Mouse (Mus musculus): Measurements from ENCODE around the gene Mfsd12. TPM values are rescaled to one million over a fixed set of nuclear protein-coding genes. Genes with fewer than 3 reads are reported as not detected.
A peak's percentile ranks its signal among the peaks of the same experiment; 100 is the strongest.

Gene Mfsd12
- total RNA-seq, 2 experiments from 2014 or later, result 3.7 to 4.0 TPM

DNA sequence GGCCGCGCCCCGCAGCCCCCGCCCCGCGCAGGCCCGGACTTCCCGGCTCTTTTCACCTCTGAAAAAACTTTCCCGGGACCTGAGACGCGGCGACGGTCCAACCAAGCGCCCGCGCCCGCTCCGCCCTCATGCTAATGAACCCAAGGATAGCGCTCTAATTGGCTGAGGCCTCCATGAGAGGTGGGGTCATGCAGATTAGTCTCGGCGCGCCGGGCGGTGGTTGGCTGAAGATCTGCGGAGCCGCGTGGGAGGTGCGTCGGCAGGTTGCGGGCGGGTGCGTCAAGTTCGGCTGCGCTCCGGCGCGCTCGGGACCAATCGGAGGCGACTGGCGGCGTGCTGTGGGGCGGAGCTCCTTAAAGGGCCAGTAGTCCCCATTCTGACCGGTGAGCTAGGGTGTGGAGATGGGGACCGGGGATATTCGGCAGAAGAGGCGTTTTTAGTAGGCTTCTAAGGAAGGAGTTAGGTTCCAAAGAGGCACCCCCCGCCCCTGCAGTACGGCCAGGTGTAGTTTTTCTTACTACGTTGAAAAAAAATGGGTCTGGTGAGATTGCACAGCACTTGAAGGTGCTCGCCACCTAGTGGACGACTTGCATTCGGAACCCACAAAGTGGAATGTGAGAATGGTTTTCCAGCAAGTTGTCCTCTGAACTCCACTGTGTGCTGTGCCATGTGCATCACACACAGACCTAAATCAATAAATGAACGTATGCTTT is 6.8 kb upstream of the Mfsd12 start, which contains the start of gene Hmg20b:
TSS of gene Hmg20b (minus strand) at position 130 of the 713 bp plus-strand sequence.
- peak; percentile 100 for DNase-seq
- intact Hi-C loops (cut with DNase I; ENCODE audit: low total_unique reads), result loop anchor here (5.0 kb wide), 1 partner anchor 63 kb away; no protein-coding TSS in a partner anchor

DNA sequence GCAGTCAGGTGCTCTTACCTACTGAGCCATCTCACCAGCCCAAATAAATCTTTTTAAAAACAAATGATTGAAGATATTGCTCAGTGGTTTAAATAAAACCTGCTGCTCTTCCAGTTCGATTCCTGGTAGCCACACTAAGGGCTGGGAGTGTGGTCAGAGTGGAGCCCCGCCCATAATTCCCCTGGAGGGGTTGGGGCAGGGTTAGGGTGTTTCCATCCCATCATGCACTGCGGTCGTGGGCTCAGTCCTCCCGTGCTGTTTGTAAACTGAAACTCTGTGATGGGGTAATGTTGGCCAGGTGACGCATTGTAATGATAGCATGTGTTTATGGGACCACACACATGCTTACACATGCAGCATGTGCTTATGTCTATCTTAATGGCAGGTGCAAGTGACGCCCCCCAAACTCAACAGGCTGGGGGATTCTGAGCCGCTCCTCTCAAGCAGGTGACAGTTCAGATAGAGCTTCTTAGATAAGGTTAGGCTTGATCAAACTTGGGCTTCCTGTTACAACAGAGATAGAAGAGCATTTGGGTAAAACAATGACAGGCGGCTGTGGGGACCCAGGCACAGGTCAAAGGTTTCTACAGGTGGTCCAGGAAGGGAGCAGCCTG is 5.5 kb upstream of the Mfsd12 start:
- no peak for DNase-seq
- intact Hi-C loops (cut with DNase I; ENCODE audit: low total_unique reads), result loop anchor here (5.0 kb wide), 1 partner anchor 64 kb away; no protein-coding TSS in a partner anchor

DNA sequence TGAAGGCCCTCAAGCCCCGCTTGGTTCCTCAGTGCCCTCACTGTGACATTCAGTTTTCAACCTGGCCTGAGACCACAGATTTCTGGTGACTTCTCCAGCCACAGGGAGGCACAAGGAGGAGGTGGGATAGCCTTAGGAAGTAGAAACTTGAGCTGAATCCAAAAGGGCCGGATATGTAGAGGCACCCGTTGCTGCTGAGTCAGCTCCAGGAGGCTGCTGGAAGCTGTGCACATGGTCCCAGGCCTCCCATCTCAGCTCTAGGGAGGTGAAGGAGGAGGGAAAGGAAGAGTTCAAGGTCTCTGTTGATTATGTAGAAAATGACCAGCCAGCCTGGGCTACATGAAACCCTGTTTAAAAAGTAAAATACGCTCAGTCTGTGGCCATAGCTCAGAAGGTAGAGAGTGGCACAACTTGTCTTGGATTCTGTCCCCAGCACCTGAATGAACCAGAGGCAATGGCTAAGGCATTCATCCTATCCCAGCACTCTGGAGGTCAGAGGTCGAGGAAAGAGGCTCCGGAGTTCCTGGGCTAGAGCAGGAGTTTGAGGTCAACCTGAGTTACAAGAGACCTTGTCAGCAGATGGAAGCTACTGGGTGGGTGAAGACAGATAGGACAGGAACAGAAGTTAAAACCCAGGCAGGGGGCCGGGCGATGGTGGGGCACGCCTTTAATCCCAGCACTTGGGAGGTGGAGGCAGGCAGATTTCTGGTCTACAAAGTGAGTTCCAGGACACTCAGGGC is 2.4 kb upstream of the Mfsd12 start:
- intact Hi-C loops (cut with DNase I; ENCODE audit: low total_unique reads), result loop anchor here (5.0 kb wide), 1 partner anchor 68 kb away; no protein-coding TSS in a partner anchor
- DNase-seq, result no peak

GRCm38 (mm10) chr10:81355533-81355932 is 1.8 kb upstream of the Mfsd12 start:
- intact Hi-C loops (cut with DNase I; ENCODE audit: low total_unique reads), result no loop called here
- no peak for DNase-seq

GRCm38 (mm10) chr10:81356352-81356990 is 820 bp upstream of the Mfsd12 start:
- intact Hi-C loops (cut with DNase I; ENCODE audit: low total_unique reads), result no loop called here
- no peak for DNase-seq

GRCm38 (mm10) chr10:81358209-81358608 is 918 bp downstream of the Mfsd12 start:
- no peak for DNase-seq
- intact Hi-C loops (cut with DNase I; ENCODE audit: low total_unique reads), result no loop called here

- intact Hi-C loops (cut with DNase I; ENCODE audit: low total_unique reads), result no loop called here
- DNase-seq, result no peak
Observed at GRCm38 (mm10) chr10:81358841-81359240, 1.6 kb downstream of the Mfsd12 start.

GRCm38 (mm10) chr10:81360721-81361120 is 3.4 kb downstream of the Mfsd12 start:
- intact Hi-C loops (cut with DNase I; ENCODE audit: low total_unique reads), result no loop called here
- no peak for DNase-seq

GRCm38 (mm10) chr10:81362336-81362949 is 5.2 kb downstream of the Mfsd12 start:
- DNase-seq, result no peak
- intact Hi-C loops (cut with DNase I; ENCODE audit: low total_unique reads), result no loop called here

DNA sequence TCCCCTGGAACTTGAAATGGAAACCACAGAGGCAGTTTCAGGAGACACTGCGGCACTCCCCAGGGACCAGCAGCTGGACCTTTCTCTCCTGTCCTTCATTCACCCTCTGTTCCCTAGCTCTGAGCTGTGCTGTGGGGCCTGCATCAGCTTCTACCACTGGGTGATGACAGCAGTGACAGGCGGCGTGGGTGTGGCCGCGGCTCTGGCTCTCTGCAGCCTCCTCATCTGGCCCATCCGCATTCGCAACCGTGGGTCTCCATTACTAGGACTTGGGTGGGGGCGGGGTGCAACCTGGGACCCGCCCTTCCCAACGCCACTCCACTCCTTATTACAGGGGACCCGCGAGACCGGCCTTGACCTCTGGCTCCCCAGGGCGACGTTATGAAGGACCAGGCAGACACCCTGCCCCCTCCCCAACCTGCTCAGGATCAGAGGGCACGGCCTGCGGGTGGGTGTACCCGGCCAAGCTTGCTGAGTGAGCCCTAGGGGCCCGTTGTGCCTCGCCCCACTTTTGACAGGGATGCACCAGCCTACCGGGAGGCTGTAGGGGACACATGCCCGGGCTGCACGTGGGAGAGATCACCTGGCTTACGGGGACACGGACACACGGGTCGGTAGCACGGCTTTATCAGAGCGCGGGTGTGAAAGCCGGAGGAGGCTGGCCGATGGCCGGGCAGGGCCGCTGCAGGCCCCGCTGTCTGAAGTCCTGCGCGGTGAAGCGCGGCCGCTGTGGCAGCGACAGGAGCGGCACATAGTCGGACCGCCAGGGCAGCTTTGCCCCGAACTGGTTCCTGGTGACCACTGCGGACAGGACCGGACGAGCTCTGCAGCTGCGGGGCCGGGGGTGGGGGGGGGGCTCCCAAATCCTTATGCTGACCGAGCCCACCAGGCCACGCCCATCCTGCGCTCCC is 6.4 kb downstream of the Mfsd12 start:
- intact Hi-C loops (cut with DNase I; ENCODE audit: low total_unique reads), result no loop called here
- no peak for DNase-seq

GRCm38 (mm10) chr10:81364666-81365065 is 7.4 kb downstream of the Mfsd12 start:
- peak; percentile 50 for DNase-seq
- intact Hi-C loops (cut with DNase I; ENCODE audit: low total_unique reads), result no loop called here

DNA sequence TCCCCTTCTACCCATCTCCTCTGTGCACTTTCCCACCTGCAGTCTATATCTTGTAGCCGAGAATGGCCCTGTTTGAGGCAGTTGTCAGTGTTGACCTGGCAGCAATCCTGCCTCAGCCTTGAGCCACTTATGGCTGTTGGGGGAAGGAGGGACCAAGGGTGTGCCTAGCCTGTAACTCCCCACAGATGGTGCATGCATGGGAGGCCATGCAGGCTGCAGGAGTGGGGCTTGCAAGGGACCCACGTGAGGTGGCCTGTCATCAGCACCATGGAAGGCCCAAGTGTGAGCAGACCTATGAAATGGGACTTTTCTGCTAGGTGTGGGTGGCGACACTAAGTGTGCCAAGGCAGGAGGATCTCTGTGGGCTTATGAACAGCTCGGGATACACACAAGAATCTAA is 7.8 kb downstream of the Mfsd12 start:
- no peak for DNase-seq
- intact Hi-C loops (cut with DNase I; ENCODE audit: low total_unique reads), result no loop called here

DNA sequence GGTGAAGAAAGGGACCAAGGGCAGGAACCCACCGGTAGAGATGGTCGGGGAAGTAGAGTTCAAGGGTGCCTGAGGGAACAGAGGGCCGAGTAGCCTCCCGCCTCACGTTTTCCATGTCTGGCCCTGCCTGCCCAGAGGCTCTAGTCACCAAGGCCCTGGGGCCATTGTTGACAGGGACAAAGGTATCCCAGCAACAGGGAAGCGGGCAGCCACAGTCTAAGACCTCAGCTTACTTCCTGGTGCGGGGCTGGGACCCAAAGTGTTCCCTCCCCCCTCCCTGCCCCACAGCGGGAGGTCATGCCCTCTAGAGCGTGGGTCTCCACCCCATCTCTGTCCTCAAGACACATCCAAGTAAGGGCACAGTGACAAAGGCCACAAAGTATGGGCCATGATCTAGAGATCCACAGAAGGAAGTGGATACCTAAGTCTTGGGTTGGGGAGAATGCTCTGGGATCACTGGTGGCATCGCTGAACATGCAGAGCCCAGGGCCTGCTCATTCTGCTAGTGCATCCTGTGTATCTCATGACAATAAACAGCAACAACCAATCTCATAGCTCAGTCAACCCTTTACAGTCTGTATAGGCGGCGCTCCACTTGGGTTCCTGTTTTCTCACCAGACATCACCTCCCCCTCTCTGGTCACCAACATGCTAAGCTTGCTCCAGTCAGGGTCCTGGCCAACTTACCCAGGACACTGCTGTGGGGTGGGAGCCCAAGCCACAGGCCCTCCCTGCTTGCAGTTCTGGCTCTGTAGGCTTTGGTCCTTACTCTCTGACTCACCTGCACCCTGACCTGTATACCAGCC is 8.6 kb downstream of the Mfsd12 start, which contains the start of gene 4930404N11Rik:
TSS of gene 4930404N11Rik (minus strand) at position 145 of the 805 bp plus-strand sequence.
- intact Hi-C loops (cut with DNase I; ENCODE audit: low total_unique reads), result no loop called here
- no peak for DNase-seq

DNA sequence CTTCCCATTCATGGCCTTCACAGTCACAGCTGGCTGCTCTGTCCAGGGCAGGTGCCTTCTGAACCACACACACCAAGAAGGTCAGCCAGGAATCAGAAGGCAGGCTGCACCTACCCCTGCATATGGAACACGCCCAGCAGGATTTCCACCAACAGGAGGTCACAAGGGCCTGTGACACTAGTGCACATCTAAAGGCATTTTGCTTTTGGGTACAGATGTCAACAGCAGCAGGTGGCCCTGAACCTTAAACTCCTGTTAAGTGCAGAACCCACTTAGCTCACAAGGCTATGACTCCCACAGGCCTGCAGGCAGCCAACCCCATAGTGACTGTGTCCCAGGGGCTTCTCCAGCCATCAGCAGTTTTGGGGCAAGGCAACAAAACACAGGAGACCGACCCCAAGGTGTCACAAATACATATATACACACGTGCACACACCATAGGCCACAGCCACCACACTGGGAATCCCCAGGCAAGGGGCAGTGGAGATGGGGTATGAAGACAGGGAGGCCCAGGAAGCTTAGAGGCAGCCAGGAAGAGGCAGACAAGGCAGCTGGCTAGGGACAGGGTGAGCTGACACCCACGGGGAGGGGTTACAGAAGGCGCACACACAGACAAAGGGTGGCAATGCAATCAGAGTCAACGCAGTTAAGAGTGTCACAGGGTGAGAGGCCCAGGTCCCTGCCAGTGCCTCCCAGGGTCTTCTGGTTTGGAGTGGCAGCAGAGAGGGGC is 9.4 kb downstream of the Mfsd12 start:
- DNase-seq, result no peak

GRCm38 (mm10) chr10:81367207-81367495 is 9.9 kb downstream of the Mfsd12 start:
- intact Hi-C loops (cut with DNase I; ENCODE audit: low total_unique reads), result no loop called here
- no peak for DNase-seq

More for the DNA sequence above, 9.4 kb downstream of the Mfsd12 start:
- intact Hi-C loops (cut with DNase I; ENCODE audit: low total_unique reads), result no loop called here

DNA sequence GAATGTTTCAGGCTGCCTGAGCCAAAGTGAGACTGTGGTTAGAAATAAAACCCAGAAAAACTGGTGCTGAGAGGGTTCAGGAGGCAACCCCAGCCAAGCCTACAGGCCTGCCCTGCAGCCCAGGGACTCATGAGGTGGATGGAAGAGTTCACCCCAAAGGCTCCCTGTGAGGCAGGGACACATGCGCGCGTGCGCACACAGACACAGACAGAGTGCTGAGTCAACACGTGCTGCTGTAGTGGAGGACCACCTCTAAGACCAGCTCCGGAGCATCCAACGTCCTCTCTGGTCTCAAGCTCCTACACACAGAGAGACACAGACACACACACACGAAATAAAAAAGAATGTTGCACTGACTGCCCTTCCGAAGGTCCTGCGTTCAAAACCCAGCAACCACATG is 18.0 kb downstream of the Mfsd12 start:
- intact Hi-C loops (cut with DNase I; ENCODE audit: low total_unique reads), result no loop called here
- DNase-seq, result no peak
